Mouse (Mus musculus) embryo, embryonic 10 days (tissue): ENCODE measurements around the gene Kmt2c.
"Not testable (repeated sequence)": the region's sequence is repeated elsewhere in the genome, so short reads cannot be mapped to it uniquely, and the experiment has no call there.

Experiments
- DNase-seq: peaks from one replicate; pipeline ENCODE4 v3.0.0-alpha.2; 2015; ENCODE audit warnings: low spot score

Gene Kmt2c

GRCm38 (mm10) chr5:25368420-25368819, 130.2 kb downstream of the Kmt2c start:
- DNase-seq: no peak

- DNase-seq: no peak
These were observed 131.5 kb downstream of the Kmt2c start for GRCm38 (mm10) chr5:25367126-25367525.

GRCm38 (mm10) chr5:25353509-25353908, 145.1 kb downstream of the Kmt2c start:
- no peak for DNase-seq

GRCm38 (mm10) chr5:25331322-25331721, 167.3 kb downstream of the Kmt2c start:
- DNase-seq: no peak

- no peak for DNase-seq
These were observed 184.7 kb downstream of the Kmt2c start for GRCm38 (mm10) chr5:25313881-25314280.

- no peak for DNase-seq
These were observed 188.4 kb downstream of the Kmt2c start for GRCm38 (mm10) chr5:25310226-25310625.

GRCm38 (mm10) chr5:25296830-25297229, 201.8 kb downstream of the Kmt2c start:
- no peak for DNase-seq

GRCm38 (mm10) chr5:25283988-25284387, 214.6 kb downstream of the Kmt2c start:
- DNase-seq: no peak

GRCm38 (mm10) chr5:25276365-25276764, 222.2 kb downstream of the Kmt2c start:
- no peak for DNase-seq

- no peak for DNase-seq
These were observed 223.0 kb downstream of the Kmt2c start for GRCm38 (mm10) chr5:25275629-25276028.

GRCm38 (mm10) chr5:25268258-25268888, 230.2 kb downstream of the Kmt2c start:
- no peak for DNase-seq

- DNase-seq: no peak
These were observed 236.3 kb downstream of the Kmt2c start for GRCm38 (mm10) chr5:25262266-25262665.

- DNase-seq: no peak
These were observed 237.1 kb downstream of the Kmt2c start for GRCm38 (mm10) chr5:25261452-25261851.

GRCm38 (mm10) chr5:25256686-25257085, 241.9 kb downstream of the Kmt2c start:
- no peak for DNase-seq

GRCm38 (mm10) chr5:25254491-25254890, 244.1 kb downstream of the Kmt2c start:
- DNase-seq: no peak

GRCm38 (mm10) chr5:25252825-25253544, 245.6 kb downstream of the Kmt2c start:
- DNase-seq: no peak

- DNase-seq: no peak
These were observed 246.2 kb downstream of the Kmt2c start for GRCm38 (mm10) chr5:25252423-25252822.

- DNase-seq: no peak
These were observed 251.5 kb downstream of the Kmt2c start for GRCm38 (mm10) chr5:25247036-25247435.

- no peak for DNase-seq
These were observed 252.1 kb downstream of the Kmt2c start for GRCm38 (mm10) chr5:25246473-25246865.

GRCm38 (mm10) chr5:25245806-25246472, 252.6 kb downstream of the Kmt2c start:
- DNase-seq: no peak

- DNase-seq: no peak
These were observed 255.5 kb downstream of the Kmt2c start for GRCm38 (mm10) chr5:25243101-25243500.

- DNase-seq: not testable (repeated sequence)
These were observed 274.2 kb downstream of the Kmt2c start for GRCm38 (mm10) chr5:25224377-25224776.
